In the genomic region with DNA sequence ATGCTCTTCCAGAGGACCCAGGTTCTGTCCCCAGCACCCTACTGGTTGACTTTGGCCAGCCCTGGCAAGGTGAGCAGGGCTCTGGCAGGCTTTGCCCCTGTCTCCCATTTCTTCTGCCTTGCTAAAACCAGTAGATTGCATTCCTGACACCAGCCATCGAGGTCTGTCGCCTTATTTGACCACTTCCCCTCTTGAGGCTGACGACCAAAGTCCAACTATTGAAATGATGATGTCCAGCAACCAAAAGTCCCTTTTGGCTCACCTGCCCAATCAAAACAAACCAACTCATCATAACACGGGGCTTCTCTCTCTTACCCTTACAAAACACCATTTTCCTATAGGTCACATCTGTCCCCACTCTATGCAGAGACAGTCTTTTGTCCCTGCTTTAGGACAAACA, we compare ENCODE assay signal across 21 mouse cellular contexts. TPM values are rescaled to one million over a fixed set of nuclear protein-coding genes. Genes with fewer than 3 reads are reported as not detected.
DNase-seq lines count a peak whose midpoint lies in the region.
"Had no signal": no experiment of that assay in that cellular context is flagged by ENCODE, and none has a peak within 500 bp of the region (broad histone marks: within the 10 kb centered on the region; RNA-seq: fewer than 3 reads in every experiment).

No protein-coding gene starts in this region.

- H3K4me3 ChIP-seq in heart, embryonic 10.5 days, result no peak overlapping the region
- H3K4me3 ChIP-seq: embryonic facial prominence, embryonic 13.5 days; embryonic facial prominence, embryonic 15.5 days; erythroblast, embryonic 14.5 days; forebrain, embryonic 10.5 days; forebrain, embryonic 12.5 days had no signal

- no peaks in the 10 kb centered on the region for H3K27me3 ChIP-seq in heart, embryonic 10.5 days (ENCODE audit: insufficient read depth, poor library complexity, severe bottlenecking)
- H3K27me3 ChIP-seq: embryonic facial prominence, embryonic 15.5 days had no signal

- H3K36me3 ChIP-seq in heart, embryonic 10.5 days, result no peaks in the 10 kb centered on the region
- H3K36me3 ChIP-seq: embryonic facial prominence, embryonic 13.5 days; embryonic facial prominence, embryonic 15.5 days; forebrain, embryonic 10.5 days; forebrain, embryonic 12.5 days; G1E had no signal

- H3K4me1 ChIP-seq in heart, embryonic 10.5 days, result peaks cover 12% of the 10 kb centered on the region

- 55% methylated on average over 4 of the region's 4 CpGs for WGBS in heart, embryonic 10.5 days

- no peaks in the 10 kb centered on the region for H3K9me3 ChIP-seq in heart, embryonic 10.5 days
- H3K9me3 ChIP-seq: embryonic facial prominence, embryonic 13.5 days; embryonic facial prominence, embryonic 15.5 days; forebrain, embryonic 10.5 days; forebrain, embryonic 12.5 days; G1E had no signal

- no peak overlapping the region for H3K27ac ChIP-seq in heart, embryonic 10.5 days
- H3K27ac ChIP-seq: embryonic facial prominence, embryonic 13.5 days; embryonic facial prominence, embryonic 15.5 days; forebrain, embryonic 10.5 days; forebrain, embryonic 12.5 days had no signal

- peak; percentile 69 for DNase-seq in heart, adult 11 months
- no peak for DNase-seq in heart, embryonic 10.5 days (ENCODE audit: low spot score)
- peak; percentile 11 for DNase-seq in 416B (ENCODE audit: low read depth)
- DNase-seq in A20 (ENCODE audit: low read depth, low spot score), result peak; percentile 24
- DNase-seq in natural killer cell, adult 2 months (ENCODE audit: low spot score in 2 of 2), result peak; percentile 51 to 76
- no peak for DNase-seq in right cerebral cortex, postnatal 4 days
- DNase-seq in embryo, embryonic 10 days (ENCODE audit: low spot score), result no peak
- DNase-seq: adrenal gland, adult 8-10 months; adrenal gland, postnatal 14 days; adrenal gland, postnatal 36 days; cerebellum, adult 11-12 months; cerebellum, adult 2 months; cerebellum, postnatal 10 days; cerebellum, postnatal 25 days; embryo, embryonic 11 days had no signal

RNA-seq across cellular contexts. Expression of gene Klhl8, which starts 2.1 kb away (rescaled TPM):
- 7.2 and 9.3 TPM in 2 replicates for polyA plus RNA-seq in heart, embryonic 10.5 days (2016; fragmentation: Nextera tagmentation; extraction: Ambion mirVana)
- polyA plus RNA-seq: erythroblast, embryonic 14.5 days had no signal

Comparison
In these comparisons a context has a peak if more than half of its experiments do, and no peak if none do; other contexts are left out.
1. DNase-seq: peak in heart, adult 11 months (single experiment), 416B (single experiment), A20 (single experiment) and natural killer cell, adult 2 months (2 of 2); none in heart, embryonic 10.5 days (single experiment), right cerebral cortex, postnatal 4 days (single experiment) and embryo, embryonic 10 days (single experiment).